Mouse (Mus musculus) thymus, adult 2 months (tissue): Measurements from ENCODE around the gene Fcor. TPM values are rescaled to one million over a fixed set of nuclear protein-coding genes. Genes with fewer than 3 reads are reported as not detected.
A peak's percentile ranks its signal among the peaks of the same experiment; 100 is the strongest.

Source experiments
- DNase-seq: peaks from one replicate; pipeline ENCODE4 v3.0.0; 2021
- H3K27ac ChIP-seq: fragments of 200-500 bp; 2 replicates; pipeline ENCODE4 v1.5.1; 2012; ENCODE audit warnings: low read length, control low read depth; ENCODE audit not compliant: control insufficient read depth, insufficient read depth
- H3K27me3 ChIP-seq: fragments of 200-500 bp; 2 replicates; pipeline ENCODE4 v1.6.1; 2012; ENCODE audit warnings: mild to moderate bottlenecking, low read length, moderate library complexity, mixed read lengths; ENCODE audit not compliant: control insufficient read depth, insufficient read depth
- H3K36me3 ChIP-seq: fragments of 200-500 bp; 2 replicates; pipeline ENCODE4 v1.6.1; 2012; ENCODE audit warnings: mild to moderate bottlenecking, low read length, moderate library complexity; ENCODE audit not compliant: control insufficient read depth, insufficient read depth
- H3K4me1 ChIP-seq: fragments of 200-500 bp; replicated peaks from 2 replicates; pipeline ENCODE4 v1.6.1; 2012; ENCODE audit warnings: low read length; ENCODE audit not compliant: control insufficient read depth, insufficient read depth
- H3K4me3 ChIP-seq: fragments of 200-500 bp; 2 replicates; pipeline ENCODE4 v1.5.1; 2012; ENCODE audit warnings: mild to moderate bottlenecking, low read length, control low read depth, moderate library complexity; ENCODE audit not compliant: control insufficient read depth, insufficient read depth
- CTCF ChIP-seq: fragments of 200-500 bp; IDR thresholded peaks from 2 replicates; pipeline ENCODE4 v1.5.1; 2012; ENCODE audit warnings: mild to moderate bottlenecking, control low read depth, low read length, moderate library complexity, borderline replicate concordance; ENCODE audit not compliant: control insufficient read depth, poor library complexity, insufficient read depth; ENCODE audit errors: extremely low read depth
- POLR2A ChIP-seq: fragments of 200-500 bp; IDR thresholded peaks from 2 replicates; pipeline ENCODE4 v1.6.1; 2012; ENCODE audit warnings: mild to moderate bottlenecking, low read length, control low read depth, moderate library complexity; ENCODE audit not compliant: control insufficient read depth, poor library complexity, insufficient read depth; ENCODE audit errors: extremely low read depth
- WGBS: fragments of 180-500 bp; shearing (Covaris S2); methylation state at CpG from one replicate; pipeline ENCODE4 v1.1.7; 2018; 5-methylcytosine and 5-hydroxymethylcytosine counted together
- polyA plus RNA-seq: library from polyadenylated mRNA; depleted of rRNA; stranded (reverse); fragments of >200 nt; gene quantifications from 2 replicates; pipeline ENCODE4 v1.2.3, GENCODE M21; 2012; rRNA removed

Fcor gene
- polyA plus RNA-seq = 9.8 and 14.0 TPM in 2 replicates

DNA sequence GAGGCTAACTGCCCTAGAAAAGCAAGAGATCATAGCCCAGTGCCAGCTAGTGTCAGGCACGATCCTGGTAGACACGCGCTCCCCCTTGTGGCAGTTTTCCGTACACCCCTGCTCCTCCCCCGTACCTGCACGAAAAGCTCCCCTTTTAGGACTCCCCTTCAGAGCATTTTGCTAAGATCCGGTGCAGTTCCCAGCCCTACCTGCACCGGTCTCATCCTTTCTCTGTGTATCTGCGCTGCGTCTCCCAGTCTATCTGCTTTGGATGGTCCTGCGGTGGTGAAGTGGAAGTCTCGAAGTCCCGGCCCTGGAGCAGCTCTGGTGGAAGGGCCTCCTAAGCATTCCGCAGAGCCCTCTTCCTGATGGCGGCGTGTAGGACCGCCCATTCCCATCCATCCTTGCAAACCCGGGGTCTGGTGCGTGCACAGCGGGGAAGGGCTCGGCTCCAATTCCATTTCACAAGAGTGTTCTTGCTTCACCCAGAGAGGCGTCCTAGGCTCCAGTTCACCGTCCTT lies at the start of gene Fcor:
Gene Fcor (minus strand): TSS at position 383 of the 512 bp plus-strand sequence.
- DNase-seq = peak; percentile 90
- Histone ChIP-seq H3K4me1 (peaks cover 7% of the 10 kb centered on the region; the same call in 1 of the 2 replicates), H3K27ac (no peak within 1 kb of the TSS), H3K27me3 (no peaks in the 10 kb centered on the region), H3K36me3 (no peaks in the 10 kb centered on the region), H3K4me3 (peak within 1 kb of the TSS; percentile 42)
- 2% methylated on average over 23 of the region's 23 CpGs for WGBS
- TF ChIP-seq CTCF = peak; percentile 97
- TF ChIP-seq POLR2A = no peak

DNA sequence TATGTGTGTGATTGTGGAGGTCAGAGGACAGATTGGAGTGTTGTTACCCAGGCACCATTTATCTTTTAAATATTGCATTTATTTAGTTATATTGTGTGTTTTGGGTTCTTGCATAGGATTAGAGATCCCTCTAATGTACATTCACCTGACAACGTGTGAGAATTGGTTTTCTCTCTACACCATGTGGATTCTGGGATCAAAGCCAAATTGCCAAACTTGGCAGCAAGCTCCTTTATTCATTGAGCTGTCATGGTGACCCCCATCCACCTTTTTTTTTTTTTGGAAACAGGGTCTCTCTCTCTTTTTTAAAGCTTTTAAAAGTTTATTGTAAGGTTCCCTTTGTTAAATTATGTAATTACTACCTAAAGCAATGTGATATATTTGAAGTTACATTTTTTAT lies 48.9 kb upstream of the Fcor start:
- H3K4me3 ChIP-seq = no peak overlapping the region
- 56% methylated on average over 1 of the region's 1 CpGs for WGBS
- H3K27ac ChIP-seq = no peak overlapping the region
- no peaks in the 10 kb centered on the region for H3K4me1 ChIP-seq
- TF ChIP-seq CTCF = no peak
- no peak for TF ChIP-seq POLR2A
- no peaks in the 10 kb centered on the region for H3K36me3 ChIP-seq
- no peaks in the 10 kb centered on the region for H3K27me3 ChIP-seq
- no peak for DNase-seq

DNA sequence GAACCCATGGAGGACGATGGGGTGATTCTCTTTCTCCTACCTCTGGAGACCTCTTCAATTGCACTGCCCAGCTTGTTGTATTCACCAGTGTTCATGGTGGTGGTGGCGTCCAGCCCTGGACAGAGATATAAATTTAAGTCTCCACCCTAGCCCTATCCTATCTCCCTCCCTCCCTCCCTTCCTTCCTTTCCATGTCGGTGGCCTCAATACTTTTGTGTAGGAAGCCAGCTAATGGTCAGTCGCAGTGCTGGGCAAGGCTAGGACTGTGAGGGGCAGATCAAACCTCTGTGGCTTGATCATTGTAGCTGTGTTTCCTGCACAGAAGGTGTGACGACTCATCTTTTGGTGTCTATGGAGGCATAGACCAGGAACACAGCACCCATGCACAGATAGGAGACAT lies 48.4 kb upstream of the Fcor start, which contains the start of gene Clec4g:
Gene Clec4g (minus strand): TSS at position 101 of the 400 bp plus-strand sequence.
- no peak within 1 kb of the TSS for H3K27ac ChIP-seq

DNA sequence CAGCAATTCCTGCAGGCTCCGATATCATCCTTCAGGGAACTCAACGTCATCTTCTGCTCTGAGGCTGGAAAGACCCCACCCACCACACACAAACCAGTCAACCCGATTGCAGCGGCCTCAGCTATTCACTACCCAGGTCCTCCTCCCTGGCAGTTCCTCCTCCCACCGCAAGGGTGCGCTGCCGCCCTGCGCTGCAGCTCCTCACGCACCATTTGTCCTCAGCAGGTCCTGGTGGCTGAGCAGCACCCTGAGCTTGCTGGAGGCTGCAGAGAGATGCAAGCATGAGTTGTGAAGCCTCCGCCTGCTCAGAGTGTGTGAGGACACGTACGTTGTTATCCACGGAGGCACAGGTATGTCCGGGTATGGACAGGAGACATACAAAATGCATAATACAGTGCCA lies 46.4 kb upstream of the Fcor start:
- DNase-seq = peak; percentile 82
- 28% methylated on average over 14 of the region's 14 CpGs for WGBS
- no peaks in the 10 kb centered on the region for H3K4me1 ChIP-seq
- H3K27me3 ChIP-seq = no peaks in the 10 kb centered on the region
- no peak overlapping the region for H3K4me3 ChIP-seq
- peak; percentile 97 for TF ChIP-seq CTCF
- no peak for TF ChIP-seq POLR2A
- no peaks in the 10 kb centered on the region for H3K36me3 ChIP-seq
- no peak overlapping the region for H3K27ac ChIP-seq

More for the DNA sequence above, 48.4 kb upstream of the Fcor start, which contains the start of gene Clec4g:
- Histone ChIP-seq H3K4me3 (no peak within 1 kb of the TSS), H3K36me3 (no peaks in the 10 kb centered on the region), H3K4me1 (no peaks in the 10 kb centered on the region), H3K27me3 (no peaks in the 10 kb centered on the region)
- TF ChIP-seq CTCF (no peak), POLR2A (no peak)
- 87% methylated on average over 5 of the region's 5 CpGs for WGBS
- DNase-seq = no peak

DNA sequence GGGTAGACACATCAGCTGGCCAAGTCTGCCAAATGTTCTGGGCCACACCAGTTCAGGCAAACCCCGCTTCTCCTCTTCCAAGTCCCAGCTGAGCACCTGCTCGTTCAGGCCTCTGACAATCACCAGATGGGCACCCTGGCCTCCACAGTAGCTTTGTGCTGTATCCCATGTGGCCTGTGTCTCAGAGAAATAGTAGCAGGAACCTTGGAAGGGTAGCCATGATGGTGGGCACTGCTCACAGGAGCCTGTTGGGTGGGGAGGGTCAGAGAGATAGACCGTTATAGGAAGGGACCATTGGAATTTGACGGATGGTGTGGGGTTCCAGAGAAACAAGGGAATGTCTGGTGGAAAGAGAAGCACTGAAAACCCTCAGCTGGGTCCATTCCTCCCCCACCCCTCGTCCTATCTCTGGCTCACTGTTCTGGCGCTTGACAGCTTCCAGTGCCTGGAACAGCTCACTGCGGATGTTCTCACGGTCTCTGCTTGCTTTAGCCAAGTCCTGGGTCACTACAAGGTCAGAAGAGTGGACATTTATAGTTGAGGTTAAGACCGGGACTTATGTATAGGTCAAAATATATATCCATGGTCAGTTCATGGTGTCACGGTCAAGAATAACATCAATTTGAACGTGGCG lies 45.3 kb upstream of the Fcor start:
- WGBS = 93% methylated on average over 12 of the region's 12 CpGs

DNA sequence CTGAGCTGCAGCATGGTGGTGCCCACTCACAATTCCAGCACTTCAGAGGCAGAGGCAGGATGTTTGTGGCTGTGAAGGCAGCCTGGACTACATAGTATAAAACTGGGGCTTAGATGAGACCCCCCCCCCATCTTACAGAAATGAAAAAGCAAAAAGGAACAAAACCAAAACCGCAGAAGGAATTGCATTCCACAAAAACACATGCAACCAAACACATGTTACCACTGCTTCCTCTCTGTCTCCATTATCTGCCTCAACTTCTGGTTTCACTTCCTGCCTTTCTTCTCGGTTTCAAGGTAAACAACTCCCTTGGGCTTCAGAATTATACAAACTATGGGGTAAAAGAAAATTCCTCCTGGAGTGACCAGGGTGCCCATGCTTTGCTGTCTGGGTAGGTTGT lies 39.5 kb upstream of the Fcor start:
- no peak for TF ChIP-seq POLR2A
- no peak for TF ChIP-seq CTCF
- no peak for DNase-seq
- peak overlapping the region; percentile 19; the same call in 1 of the 2 replicates for H3K27ac ChIP-seq
- peaks cover 12% of the 10 kb centered on the region for H3K4me1 ChIP-seq
- 2% methylated on average over 2 of the region's 2 CpGs for WGBS
- H3K36me3 ChIP-seq = no peaks in the 10 kb centered on the region
- H3K4me3 ChIP-seq = no peak overlapping the region
- no peaks in the 10 kb centered on the region for H3K27me3 ChIP-seq

More for the DNA sequence above, 45.3 kb upstream of the Fcor start:
- no peaks in the 10 kb centered on the region for H3K4me1 ChIP-seq
- no peak for TF ChIP-seq POLR2A
- no peak for TF ChIP-seq CTCF
- H3K27ac ChIP-seq = no peak overlapping the region
- H3K4me3 ChIP-seq = no peak overlapping the region
- DNase-seq = no peak
- H3K36me3 ChIP-seq = no peaks in the 10 kb centered on the region
- H3K27me3 ChIP-seq = no peaks in the 10 kb centered on the region

DNA sequence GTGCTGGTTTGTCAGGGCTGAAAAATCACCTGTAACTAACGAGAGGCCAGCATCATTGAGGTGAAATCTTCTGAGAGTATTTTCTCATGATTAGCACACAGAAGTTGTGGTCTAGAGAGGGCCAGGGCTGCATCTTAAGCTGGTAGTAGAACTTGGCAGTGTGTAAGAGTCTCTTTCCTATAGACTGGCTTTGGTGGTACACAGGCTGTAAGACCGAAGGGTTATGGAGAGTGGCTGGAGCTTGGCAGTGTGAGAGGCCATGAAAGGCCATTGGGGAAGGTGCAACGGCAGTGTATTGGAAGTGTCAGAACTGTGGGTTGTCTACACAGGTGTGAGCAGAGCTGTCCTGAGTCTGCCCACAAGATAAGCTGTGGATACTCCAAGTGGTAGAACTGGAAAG lies 38.1 kb upstream of the Fcor start:
- Histone ChIP-seq H3K27me3 (no peaks in the 10 kb centered on the region), H3K27ac (no peak overlapping the region), H3K4me3 (no peak overlapping the region), H3K4me1 (peaks cover 12% of the 10 kb centered on the region), H3K36me3 (no peaks in the 10 kb centered on the region)
- TF ChIP-seq POLR2A = no peak
- TF ChIP-seq CTCF = no peak
- WGBS = 41% methylated on average over 3 of the region's 3 CpGs
- no peak for DNase-seq
